Mouse (Mus musculus): ENCODE measurements around the gene Gm4631. TPM values are rescaled to one million over a fixed set of nuclear protein-coding genes. Genes with fewer than 3 reads are reported as not detected.
"Not testable (repeated sequence)": the region's sequence is repeated elsewhere in the genome, so short reads cannot be mapped to it uniquely, and the experiment has no call there.

Gm4631 gene
- 0.66 and 0.72 TPM in 2 replicates for polyA plus RNA-seq (2012; rRNA removed)

GRCm38 (mm10) chr2:175338097-175338496, at the start of gene Gm4631:
TSS of gene Gm4631 (minus strand) at chr2:175338197.
- H3K27me3 ChIP-seq (ENCODE audit: control insufficient read depth, insufficient read depth, low read length); H3K27ac ChIP-seq (ENCODE audit: control insufficient read depth, insufficient read depth, low read depth, low read length); H3K4me1 ChIP-seq (ENCODE audit: control insufficient read depth, insufficient read depth, low read length); H3K4me3 ChIP-seq (ENCODE audit: control insufficient read depth, low read depth, low read length); H3K36me3 ChIP-seq (ENCODE audit: control insufficient read depth, insufficient read depth, low read length): not testable (repeated sequence)

GRCm38 (mm10) chr2:175372136-175372535, 34.1 kb upstream of the Gm4631 start, which contains the start of gene Zfp968:
TSS of gene Zfp968 (plus strand) at chr2:175372436.
- not testable (repeated sequence) for H3K27me3 ChIP-seq (ENCODE audit: control insufficient read depth, insufficient read depth, low read length); H3K4me1 ChIP-seq (ENCODE audit: control insufficient read depth, insufficient read depth, low read length); H3K27ac ChIP-seq (ENCODE audit: control insufficient read depth, insufficient read depth, low read depth, low read length); H3K36me3 ChIP-seq (ENCODE audit: control insufficient read depth, insufficient read depth, low read length); H3K4me3 ChIP-seq (ENCODE audit: control insufficient read depth, low read depth, low read length)

GRCm38 (mm10) chr2:175274825-175275224, 63.2 kb downstream of the Gm4631 start, which contains the start of gene Gm14440:
TSS of gene Gm14440 (plus strand) at chr2:175275125.
- H3K27ac ChIP-seq (ENCODE audit: control insufficient read depth, insufficient read depth, low read depth, low read length); H3K4me1 ChIP-seq (ENCODE audit: control insufficient read depth, insufficient read depth, low read length): not testable (repeated sequence)

More at GRCm38 (mm10) chr2:175274825-175275224, 63.2 kb downstream of the Gm4631 start, which contains the start of gene Gm14440:
- not testable (repeated sequence) for H3K4me3 ChIP-seq (ENCODE audit: control insufficient read depth, low read depth, low read length); H3K36me3 ChIP-seq (ENCODE audit: control insufficient read depth, insufficient read depth, low read length); H3K27me3 ChIP-seq (ENCODE audit: control insufficient read depth, insufficient read depth, low read length)

Other genes starting within 250 kb of the Gm4631 start
- gene Gm14399, start 196.2 kb downstream of the Gm4631 start, polyA plus RNA-seq (2012; rRNA removed): 0.40 and 15.9 TPM in 2 replicates
- 0.20 and 0.49 TPM in 2 replicates for gene Gm14443, start 162.3 kb downstream of the Gm4631 start, polyA plus RNA-seq (2012; rRNA removed)
- 1.9 and 2.5 TPM in 2 replicates for gene Gm14391, start 131.3 kb downstream of the Gm4631 start, polyA plus RNA-seq (2012; rRNA removed)
- not detected in 2 replicates for gene Gm14440, start 63.1 kb downstream of the Gm4631 start, polyA plus RNA-seq (2012; rRNA removed)
- gene Zfp968, start 34.2 kb upstream of the Gm4631 start, polyA plus RNA-seq (2012; rRNA removed): 0.16 and 0.61 TPM in 2 replicates
- 2.3 and 2.8 TPM in 2 replicates for gene Gm4724, start 97.6 kb upstream of the Gm4631 start, polyA plus RNA-seq (2012; rRNA removed)
- 0.13 and 0.23 TPM in 2 replicates for gene Zfp965, start 131.8 kb upstream of the Gm4631 start, polyA plus RNA-seq (2012; rRNA removed)